Mouse (Mus musculus) spleen, adult 2 months (tissue): ENCODE results near the gene Immp2l.

ENCODE experiments used
- CTCF ChIP-seq: fragments of 200-500 bp; IDR thresholded peaks from 2 replicates; pipeline ENCODE4 v1.5.1; 2011; ENCODE audit warnings: mild to moderate bottlenecking, inconsistent platforms; ENCODE audit not compliant: insufficient read depth, insufficient read length, insufficient replicate concordance; ENCODE audit errors: extremely low read depth
- POLR2A ChIP-seq: fragments of 200-500 bp; IDR thresholded peaks from 2 replicates; pipeline ENCODE4 v1.6.1; 2011; ENCODE audit warnings: low read depth, low read length, inconsistent platforms

- TF ChIP-seq CTCF (no peak), POLR2A (no peak)
Observed at GRCm38 (mm10) chr12:41307015-41307414, 283.1 kb downstream of the Immp2l start.
